Mouse (Mus musculus): ENCODE data around the gene Tapbpl.

Tapbpl gene

DNA sequence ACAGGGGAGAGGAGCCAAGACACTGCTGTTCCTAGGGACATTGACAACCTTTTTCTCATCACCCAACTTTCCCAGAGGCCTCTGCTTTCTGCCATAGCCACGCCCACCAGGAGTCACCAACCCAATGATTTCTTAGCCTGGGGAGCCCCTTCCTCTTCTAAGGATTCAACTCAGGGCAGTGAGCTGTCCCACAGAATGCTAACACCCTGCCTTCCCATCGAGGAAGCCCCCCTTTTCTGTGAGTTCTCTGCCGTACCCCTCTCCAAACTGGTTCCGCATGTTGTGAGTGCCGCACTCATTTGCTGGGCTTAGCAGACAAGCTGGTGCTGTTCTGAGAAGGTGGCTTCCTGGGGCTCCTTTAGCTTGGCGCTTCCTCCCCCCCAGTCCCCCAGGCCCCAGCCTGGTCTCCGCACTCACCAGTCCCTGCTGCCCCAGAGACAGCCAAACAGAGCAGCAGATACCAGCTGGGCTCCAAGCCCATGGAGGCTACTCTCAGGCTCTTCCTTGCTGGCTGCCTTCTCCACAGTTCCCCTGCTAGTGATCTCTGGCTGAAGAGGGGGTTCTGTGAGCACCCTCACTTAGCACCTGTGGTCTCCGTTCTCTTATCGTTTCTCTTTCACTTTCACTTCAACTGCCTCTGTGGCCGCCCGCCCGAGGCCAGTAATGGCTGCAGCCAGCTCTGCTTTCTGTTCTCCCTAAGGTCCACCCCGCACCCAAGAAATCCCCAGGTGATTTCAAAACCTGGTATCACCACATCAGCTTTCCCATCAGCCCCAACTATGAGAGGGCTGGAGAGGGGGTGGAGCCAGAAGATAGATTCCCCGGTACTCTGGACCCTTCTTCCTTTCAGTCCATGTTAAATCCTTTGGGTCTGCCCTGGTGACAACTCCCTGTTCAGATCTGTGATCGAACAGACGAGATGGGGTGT, at the start of gene Tapbpl:
Tapbpl (minus strand) TSS at position 744 of the 928 bp plus-strand sequence.
- DNase-seq = peak; percentile 85

DNA sequence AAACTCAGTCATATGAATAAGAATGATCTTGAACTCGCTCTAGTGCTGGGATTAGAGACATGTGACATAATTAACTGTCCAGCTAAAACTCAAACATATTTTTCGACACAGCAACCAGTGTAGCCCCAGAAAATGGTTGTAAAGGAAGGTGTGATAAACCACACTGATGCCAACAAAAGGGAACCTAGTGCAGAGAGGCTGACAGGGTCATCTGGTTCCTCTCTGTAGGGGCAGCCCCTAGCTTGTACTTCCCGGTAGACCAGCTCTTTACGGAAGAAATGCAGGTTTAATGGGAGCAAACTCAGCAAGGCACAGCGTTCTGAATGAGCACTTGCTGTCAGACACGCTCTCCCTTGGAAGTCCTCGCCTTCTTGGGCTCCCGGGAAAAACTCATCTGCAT, 48.1 kb upstream of the Tapbpl start:
- DNase-seq = no peak

DNA sequence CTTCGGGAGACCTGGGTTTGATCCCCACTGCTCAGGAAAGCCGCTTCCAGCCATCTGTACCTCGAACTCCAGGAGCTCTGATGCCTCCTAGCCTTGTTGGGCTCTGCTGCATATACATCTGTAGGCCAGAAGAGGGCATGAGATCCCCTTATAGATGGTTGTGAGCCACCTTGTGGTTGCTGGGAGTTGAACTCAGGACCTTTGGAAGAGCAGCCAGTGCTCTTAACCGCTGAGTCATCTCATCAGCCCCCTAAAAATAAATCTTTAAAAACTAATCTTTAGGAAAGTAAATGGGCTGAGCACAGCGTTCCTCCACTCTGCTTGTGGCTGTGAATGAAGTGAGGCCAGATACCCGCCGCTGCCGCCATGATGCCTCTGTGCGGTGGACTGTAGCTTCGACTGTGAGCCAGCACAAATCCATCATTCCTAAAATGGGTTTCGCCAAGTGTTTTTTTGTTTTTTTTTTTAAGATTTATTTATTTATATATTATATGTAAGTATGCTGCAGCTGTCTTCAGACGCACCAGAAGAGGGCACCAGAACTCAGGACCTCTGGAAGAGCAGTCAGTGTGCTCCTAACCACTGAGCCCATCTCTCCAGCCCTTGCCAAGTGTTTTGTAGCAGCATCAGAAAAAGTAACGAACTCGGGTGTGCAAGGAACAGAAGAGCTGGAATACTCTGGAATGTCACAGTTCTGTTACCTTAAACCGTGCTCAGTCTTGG, 43.3 kb upstream of the Tapbpl start:
- peak; percentile 55 for DNase-seq

DNA sequence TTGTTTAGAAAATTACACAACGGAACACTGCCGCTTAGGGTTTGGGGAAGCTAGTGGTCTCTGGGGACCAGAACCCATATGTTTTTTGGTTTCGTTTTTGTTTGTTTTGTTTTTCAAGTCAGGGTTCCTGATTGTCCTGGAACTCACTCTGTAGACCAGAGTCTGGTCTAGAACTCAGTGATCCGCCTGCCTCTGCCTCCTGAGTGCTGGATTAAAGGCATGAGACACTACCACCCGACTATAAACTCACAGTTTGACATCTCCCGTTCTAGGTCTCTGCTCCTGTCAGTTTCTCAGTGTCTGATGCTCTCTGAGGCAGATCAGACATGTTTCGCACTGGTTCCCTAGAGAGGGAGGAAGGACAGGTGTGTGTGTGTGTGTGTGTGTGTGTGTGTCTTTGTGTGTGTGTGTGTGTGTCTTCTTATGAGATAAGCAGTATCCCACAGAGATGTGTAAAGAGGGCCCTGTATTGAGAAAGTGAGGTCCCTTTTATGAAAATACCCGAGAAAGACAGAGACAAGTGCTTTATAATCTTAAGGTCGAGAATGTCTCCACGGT, 40.6 kb upstream of the Tapbpl start:
- no peak for DNase-seq

DNA sequence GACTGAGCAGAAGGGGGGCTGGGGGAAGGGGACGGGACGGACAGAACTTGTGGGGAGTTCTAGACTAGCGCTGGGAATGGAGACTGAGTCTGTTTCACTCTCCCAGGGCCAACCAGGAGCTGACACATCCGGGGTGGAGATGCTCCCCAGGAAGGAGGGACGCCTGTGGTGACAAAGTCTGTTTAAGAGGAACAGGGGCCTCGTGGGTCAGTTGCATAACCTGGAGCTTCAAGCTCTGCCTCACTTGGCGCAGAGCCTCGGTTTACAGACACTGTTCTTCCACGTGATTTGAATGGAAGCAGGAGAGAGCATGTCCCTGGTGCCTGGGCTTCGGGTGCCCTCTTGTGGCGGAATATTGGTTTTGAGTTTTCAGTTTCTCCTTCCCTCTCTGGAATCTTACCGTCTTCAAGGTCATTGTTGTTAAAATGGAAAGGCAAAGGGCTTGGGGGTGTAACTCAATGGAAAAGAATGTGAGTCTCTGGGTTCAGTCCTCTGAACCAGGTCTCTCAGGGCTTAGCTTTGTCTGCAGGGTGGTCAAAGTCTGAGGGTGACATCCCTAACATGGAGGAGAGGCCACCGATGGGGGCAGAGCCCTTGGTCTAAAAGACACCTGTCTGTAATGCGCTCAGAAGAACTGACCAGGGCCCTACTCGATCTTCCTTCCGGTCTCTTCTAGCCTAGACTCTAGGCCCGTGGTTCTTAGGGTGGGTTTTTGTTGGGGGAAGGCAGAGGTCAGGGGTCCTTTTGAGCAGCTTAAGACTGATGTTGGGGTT, 40.0 kb upstream of the Tapbpl start:
- peak; percentile 90 for DNase-seq

DNA sequence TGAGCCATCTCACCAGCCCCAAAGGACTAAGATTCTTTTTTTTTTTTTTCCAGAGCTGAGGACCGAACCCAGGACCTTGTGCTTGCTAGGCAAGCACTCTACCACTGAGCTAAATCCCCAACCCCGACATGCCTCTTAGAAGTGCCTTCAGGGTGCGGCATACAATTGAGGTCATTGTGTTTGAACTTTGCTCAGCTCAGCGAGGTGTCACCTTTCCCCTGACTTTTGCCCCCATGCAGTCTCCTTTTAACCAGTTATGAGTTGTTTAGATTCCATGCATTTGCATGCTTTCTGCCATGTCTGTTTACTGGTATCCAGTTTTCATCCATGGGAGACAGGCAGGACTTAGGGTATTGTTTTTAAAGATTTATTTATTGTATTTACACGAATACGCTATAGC, 37.1 kb upstream of the Tapbpl start:
- no peak for DNase-seq

DNA sequence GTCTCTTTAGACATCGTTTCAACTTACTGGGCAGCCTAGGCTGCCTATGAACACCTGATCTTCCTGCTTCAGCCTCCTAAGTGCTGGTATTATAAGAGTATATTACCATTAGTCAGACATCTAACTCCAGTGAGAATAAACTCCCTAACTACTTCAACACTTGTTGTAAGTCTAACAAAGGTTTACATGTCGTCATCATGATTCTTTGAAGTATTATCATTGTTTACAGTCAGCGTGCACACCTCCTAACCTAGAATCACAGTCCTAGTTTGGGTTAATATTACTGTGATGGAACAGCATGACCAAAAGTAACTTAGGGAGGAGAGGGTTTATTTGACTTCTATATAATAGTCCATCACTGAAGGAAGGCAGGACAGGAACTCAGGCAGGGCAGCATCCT, 35.8 kb upstream of the Tapbpl start:
- no peak for DNase-seq

DNA sequence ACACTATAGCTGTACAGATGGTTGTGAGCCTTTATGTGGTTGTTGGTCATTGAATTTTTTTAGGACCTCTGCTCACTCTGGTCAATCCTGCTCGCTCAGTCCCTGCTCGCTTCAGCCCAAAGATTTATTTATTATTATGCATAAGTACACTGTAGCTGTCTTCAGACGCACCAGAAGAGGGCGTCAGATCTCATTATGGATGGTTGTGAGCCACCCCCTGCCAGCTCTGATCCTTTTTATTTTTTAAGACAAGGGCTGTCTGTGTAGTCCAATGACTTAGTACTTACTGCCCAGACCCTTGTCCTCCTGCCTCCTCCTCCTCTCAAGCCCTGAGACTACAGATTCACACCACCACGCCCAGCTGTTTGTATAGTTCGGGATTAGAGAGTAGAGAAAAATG, 34.9 kb upstream of the Tapbpl start:
- DNase-seq = peak; percentile 44

DNA sequence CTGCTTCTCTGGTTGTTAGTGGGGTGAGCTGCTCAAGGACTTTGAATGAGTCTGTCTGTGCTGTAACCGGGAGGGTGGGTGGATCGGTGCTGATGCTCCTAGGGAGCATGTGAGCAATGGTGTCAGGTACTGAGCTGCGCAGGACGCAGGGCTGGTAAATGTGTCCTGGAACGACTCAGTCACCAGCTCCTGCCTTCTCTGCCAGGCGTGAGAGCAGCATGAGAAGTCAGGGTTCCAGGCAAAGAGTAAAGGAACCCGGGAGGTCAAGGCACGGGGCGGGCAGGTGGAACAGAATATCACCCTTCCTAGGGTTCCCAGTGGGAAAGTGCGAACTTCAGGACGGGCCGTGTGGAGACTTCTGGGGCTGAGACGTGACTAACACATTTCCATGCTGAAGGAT, 34.4 kb upstream of the Tapbpl start:
- no peak for DNase-seq

DNA sequence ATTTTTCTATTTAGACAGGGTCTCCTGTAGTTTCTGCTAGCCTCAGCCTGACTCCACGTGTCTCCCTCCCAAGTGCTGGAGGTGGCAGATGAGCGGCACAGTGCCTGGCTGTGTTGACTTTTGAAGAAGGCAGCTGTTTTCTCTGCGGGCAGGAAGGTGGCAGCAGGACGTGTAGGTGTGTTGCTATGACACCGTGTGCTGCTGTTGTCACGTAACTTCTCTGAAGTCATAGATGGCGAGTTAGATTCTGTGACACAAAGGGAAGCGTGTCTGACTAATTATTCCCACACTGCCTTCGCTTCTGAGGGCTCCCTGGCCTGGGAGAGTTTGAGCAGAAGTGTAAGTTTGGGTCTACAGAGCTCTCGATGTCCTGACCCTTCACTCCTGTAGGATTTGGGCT, 33.6 kb upstream of the Tapbpl start:
- peak; percentile 87 for DNase-seq

DNA sequence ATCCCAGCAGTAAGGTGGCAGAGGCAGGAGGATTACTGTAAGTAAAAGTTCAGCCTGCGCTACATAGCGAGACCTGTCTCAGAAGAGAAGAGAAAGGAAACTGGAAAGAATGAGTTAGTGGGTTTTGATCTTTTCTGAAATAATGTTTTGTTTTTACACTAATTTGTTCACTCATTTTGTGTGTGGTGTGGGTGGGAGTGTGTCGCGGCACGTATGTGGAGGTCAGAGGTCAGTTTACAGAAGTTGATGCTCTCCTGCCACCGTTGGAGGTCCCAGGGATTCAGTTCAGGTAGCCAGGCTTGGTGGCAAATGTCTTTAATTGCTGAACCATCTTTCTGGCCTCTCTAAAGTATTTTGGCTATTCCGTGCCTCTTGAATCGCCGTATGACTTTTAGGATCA, 32.6 kb upstream of the Tapbpl start:
- DNase-seq = no peak

DNA sequence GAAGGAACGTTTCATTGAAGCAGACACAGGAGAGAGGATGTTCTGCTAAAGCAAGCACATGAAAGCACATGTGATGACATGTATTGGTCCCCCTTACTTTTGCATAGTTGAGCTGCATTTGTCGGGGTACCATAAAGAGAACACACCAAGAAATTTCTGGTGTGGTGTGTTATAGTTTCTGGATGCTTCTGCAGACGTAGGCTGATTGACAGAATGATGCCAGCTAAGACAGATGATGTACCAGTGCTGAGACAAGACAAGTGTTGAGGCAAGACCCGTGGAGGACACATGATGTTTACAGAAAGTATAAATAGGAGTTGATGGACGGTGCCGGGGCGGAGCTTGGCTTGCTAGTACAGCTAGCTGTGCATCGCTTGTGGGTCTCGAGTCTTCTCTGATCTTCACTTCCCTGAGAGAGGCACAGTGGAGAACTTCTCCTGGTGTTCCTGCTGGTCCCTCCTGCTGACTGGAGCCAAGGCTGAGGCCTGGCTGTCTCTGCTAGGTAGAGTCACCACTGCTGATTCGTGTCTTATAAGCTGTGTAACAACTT, 28.4 kb upstream of the Tapbpl start:
- no peak for DNase-seq

DNA sequence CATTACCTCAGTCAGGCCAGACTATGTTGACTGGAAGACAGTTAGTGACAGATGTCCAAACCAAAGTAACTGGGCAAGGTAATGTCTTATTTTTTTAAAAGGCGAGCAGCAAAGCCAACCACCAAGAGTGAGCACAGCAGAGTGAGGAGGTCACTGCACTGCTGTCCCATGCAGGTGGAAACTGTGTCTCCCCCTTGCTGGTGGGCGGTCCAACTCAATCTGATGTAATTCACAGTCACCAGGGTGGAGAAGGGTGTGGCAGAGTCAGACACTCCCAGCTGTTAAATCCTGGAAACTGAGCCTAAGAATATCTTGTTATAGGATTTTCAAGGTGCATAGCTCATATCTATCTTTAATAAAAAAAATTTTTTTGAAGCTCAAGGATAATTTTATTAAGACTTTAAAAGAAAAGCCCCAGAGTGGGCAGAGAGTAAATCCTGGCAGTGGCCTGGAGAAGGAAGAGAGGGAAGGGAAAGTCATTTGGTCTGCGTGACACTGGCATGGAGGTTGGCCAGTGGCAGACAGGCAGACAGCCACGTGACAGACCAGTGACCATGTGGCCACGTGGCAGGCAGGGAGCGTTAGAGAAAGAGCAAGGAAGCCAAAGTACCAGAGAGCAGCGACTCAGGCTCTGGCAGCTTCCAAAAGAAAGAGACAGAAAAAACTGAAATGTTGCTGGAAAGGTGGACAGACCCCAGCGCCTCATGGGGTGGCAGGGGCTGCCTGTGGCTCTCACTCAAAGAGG, 24.7 kb upstream of the Tapbpl start:
- DNase-seq = no peak

DNA sequence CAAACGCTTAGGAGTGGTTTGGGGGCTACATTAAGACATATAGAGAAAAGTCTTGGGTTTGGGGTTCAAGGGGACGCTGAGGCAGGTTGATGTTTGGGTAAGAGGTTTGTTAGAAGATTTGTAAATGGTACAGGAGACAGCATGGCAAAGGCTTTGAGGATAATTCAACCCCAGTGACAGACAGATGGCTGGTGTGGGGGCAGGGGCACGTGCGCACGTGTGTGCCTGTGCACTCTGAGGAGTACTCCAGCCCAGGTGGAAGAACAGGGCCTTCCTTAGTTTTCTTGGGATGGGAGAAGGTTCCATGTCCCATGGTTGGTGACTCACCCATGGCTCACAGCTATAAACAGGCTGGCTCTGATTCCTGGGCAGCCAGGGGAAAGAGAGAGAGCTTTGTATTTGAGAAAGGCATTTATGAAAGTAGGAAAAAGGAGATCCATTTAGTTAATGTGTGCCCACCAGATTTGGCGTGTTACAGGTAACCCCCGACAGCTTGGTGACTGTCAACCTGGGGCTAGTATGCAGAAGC, 23.9 kb upstream of the Tapbpl start:
- peak; percentile 63 for DNase-seq

DNA sequence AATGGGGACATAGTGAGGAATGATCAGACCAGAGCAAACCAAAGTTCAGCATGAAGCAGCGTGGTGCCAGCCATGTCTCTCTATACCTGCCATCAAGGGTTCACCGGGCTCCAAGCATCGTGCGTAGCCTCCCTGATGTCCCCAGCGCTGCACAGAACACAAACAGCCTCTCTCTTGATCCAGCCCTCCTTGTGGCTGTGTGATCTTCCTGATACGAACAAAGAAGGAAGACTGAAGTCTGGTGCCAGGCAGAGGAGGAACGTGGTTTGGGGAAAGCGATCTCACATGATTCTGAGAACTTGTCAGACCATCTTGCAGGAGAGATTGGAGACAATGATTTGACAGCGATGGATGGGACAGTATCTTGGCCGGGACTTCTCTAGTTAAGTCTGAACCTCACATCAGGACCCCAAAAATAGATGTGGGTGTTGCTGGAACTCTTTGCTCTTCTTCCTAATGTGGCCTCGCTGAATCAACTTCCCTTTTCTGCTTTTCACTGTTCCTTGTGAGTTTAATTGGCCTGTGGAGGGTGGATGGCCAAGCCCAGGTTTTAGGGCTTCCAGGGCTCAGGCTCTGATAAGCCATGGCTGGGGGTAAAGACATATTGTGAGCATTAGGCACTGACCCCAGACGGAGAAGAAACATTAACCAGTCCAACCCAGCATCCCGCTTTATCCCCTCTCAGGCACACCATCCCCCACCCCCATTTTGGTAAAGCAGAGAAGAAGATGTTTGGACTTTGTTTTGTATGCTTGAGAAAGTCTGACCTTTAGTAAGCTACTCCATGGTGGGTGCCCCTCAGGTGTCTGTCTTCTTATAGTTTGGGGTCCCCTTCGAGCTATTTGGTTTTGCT, 22.4 kb upstream of the Tapbpl start:
- DNase-seq = no peak

DNA sequence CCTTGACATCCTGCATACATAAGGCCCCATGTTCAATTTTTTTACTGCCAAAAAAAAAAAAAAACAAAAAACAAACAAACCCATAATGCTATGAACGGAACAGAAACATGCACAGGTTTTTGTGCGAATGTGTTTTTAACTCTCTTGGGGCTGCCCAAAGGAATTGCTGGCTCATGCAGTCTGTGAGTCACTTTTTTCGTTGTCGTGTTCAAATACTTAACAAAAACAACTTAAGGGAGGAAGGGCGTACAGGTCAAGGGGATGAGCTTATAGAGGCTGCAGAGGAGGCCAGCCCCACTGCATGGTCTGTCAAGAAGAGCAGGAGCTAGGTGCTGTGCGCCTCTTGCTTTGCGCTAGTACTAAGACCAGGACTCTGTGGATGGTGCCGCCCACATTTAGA, 21.1 kb upstream of the Tapbpl start:
- DNase-seq = no peak

DNA sequence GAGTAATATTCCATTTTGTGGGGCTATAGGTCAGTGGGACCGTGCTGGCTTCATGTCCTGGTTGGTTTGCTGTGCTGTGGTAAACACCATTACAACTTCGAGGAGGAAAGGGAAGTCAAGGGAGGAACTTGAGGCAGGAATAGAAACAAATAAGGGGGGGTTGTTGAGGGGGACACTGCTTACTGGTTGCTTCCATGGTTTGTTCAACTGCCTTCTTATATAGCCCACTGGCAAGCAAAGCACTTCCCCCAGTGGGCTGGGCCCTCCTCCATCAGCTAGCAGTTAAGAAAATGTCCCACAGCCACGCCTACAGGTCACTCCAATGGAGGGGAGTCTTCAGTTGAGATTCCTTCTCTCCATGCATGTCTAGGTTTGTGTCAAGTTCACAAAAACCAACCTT, 20.6 kb upstream of the Tapbpl start:
- no peak for DNase-seq

DNA sequence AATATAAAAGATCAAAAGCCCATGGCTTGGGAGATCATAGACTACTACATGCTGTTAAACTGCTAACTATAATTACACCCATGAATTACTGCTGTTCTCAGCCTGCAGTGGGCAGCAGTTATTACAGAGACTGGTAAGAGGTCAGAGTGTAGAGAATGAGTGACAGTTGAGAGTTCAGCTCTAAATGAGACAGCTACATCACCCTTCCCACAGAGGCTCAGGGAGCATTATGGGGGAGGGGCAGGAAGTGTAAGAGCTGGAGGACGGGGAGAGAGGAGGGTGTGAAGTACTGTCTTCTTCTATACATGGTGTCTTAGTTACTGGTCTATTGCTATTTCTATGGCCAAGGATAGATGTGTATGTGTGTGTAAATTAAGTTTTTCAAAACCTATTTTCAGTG, 12.9 kb upstream of the Tapbpl start:
- DNase-seq = peak; percentile 84

DNA sequence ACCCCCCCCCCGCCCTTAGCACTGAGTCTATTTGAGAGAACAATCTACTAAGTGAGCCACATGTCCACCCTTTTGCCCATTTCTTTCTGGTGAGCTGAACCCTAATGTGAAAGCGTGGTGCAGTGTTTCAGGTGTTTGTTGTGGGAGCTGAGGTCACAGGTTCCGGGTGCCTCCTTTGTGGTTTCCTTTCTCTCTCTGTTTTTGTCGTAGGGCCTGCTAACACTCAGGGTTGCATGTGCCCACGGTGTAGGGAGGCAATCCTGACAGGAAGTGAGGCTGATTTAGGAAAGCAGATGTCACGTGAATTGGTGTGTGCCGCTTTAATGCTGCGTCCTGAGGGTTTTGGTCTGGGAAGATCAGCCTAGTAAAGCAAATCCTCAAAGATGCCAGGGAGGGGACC, 9.9 kb upstream of the Tapbpl start:
- peak; percentile 82 for DNase-seq

DNA sequence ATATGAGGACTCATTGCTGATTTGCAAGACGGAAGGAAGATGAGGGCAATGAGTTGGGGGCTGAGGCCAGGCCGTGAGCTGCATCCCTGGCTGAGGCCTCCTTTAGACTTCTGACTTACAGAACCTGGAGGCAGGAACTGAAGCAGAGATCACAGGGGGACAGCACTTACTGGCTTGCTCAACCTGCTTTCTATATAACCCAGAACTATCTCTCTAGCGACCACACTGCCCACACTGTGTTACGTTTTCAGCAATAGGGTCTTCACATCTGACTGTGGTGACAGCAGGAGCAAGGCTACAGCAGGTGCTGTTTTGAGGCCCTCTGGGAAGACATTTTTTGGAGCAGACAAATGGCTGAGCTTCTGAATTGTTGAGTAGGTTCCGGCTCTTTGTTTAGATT, 9.0 kb upstream of the Tapbpl start:
- DNase-seq = peak; percentile 34

DNA sequence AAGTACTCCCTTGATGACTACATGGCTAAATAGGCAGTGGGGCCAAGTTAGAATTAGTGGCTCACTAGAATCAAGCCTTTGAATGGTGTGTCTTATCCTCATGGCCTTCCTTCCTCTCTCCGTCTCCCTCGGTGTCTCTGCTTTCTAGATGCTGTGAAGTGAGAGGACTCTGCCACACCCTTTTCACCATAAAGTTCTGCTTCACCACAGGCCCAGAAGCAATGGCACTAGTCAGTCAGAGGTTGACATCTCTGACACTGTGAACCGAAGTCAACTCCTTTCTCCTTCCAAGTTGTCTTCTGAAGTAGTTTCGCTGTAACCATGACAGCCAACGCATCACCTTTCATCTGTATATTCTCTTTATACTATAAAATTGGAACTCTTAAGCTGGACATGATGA, 7.9 kb upstream of the Tapbpl start:
- DNase-seq = no peak
